Mouse (Mus musculus) fibroblast of lung, adult 2 months (primary cell): ENCODE data around the gene Psmb8.

ENCODE experiments used
- DNase-seq: peaks from one replicate; pipeline ENCODE4 v3.0.0-alpha.2; 2011; ENCODE audit warnings: low read depth

Gene Psmb8

GRCm38 (mm10) chr17:34193468-34193867 lies 4.1 kb upstream of the Psmb8 start:
- DNase-seq = no peak

- DNase-seq = no peak
Measured at GRCm38 (mm10) chr17:34194723-34195122, 2.8 kb upstream of the Psmb8 start.

GRCm38 (mm10) chr17:34196491-34196890 lies 1.0 kb upstream of the Psmb8 start:
- DNase-seq = no peak

- DNase-seq = no peak
Measured at GRCm38 (mm10) chr17:34197904-34198520, 491 bp downstream of the Psmb8 start.

GRCm38 (mm10) chr17:34198521-34198912 lies 996 bp downstream of the Psmb8 start:
- DNase-seq = no peak

GRCm38 (mm10) chr17:34199050-34199619 lies 1.6 kb downstream of the Psmb8 start:
- DNase-seq = no peak

GRCm38 (mm10) chr17:34200047-34200446 lies 2.5 kb downstream of the Psmb8 start:
- no peak for DNase-seq

GRCm38 (mm10) chr17:34200772-34201505 lies 3.4 kb downstream of the Psmb8 start:
- DNase-seq = no peak

GRCm38 (mm10) chr17:34201506-34202055 lies 4.1 kb downstream of the Psmb8 start:
- DNase-seq = no peak

- DNase-seq = no peak
Measured at GRCm38 (mm10) chr17:34202760-34203442, 5.4 kb downstream of the Psmb8 start.

GRCm38 (mm10) chr17:34203444-34203843 lies 5.9 kb downstream of the Psmb8 start, which contains the start of gene Tap2:
Gene Tap2 (plus strand): TSS chr17:34203527.
- no peak for DNase-seq

- DNase-seq = no peak
Measured at GRCm38 (mm10) chr17:34204303-34205010, 6.9 kb downstream of the Psmb8 start.

GRCm38 (mm10) chr17:34205021-34205745 lies 7.7 kb downstream of the Psmb8 start:
- no peak for DNase-seq

- no peak for DNase-seq
Measured at GRCm38 (mm10) chr17:34205746-34206176, 8.2 kb downstream of the Psmb8 start.

- no peak for DNase-seq
Measured at GRCm38 (mm10) chr17:34206731-34207130, 9.2 kb downstream of the Psmb8 start.

- DNase-seq = no peak
Measured at GRCm38 (mm10) chr17:34207456-34207855, 9.9 kb downstream of the Psmb8 start.

GRCm38 (mm10) chr17:34207866-34208265 lies 10.3 kb downstream of the Psmb8 start:
- no peak for DNase-seq

- no peak for DNase-seq
Measured at GRCm38 (mm10) chr17:34208421-34208820, 10.9 kb downstream of the Psmb8 start.

GRCm38 (mm10) chr17:34209680-34210079 lies 12.2 kb downstream of the Psmb8 start:
- DNase-seq = no peak

- DNase-seq = no peak
Measured at GRCm38 (mm10) chr17:34210599-34210998, 13.1 kb downstream of the Psmb8 start.

- DNase-seq = no peak
Measured at GRCm38 (mm10) chr17:34211746-34212365, 14.3 kb downstream of the Psmb8 start.
